Mouse (Mus musculus): Measurements from ENCODE around the gene Man1c1. TPM values are rescaled to one million over a fixed set of nuclear protein-coding genes. Genes with fewer than 3 reads are reported as not detected.

Man1c1 gene
- polyA plus RNA-seq, 1 experiment = 4.6 TPM

DNA sequence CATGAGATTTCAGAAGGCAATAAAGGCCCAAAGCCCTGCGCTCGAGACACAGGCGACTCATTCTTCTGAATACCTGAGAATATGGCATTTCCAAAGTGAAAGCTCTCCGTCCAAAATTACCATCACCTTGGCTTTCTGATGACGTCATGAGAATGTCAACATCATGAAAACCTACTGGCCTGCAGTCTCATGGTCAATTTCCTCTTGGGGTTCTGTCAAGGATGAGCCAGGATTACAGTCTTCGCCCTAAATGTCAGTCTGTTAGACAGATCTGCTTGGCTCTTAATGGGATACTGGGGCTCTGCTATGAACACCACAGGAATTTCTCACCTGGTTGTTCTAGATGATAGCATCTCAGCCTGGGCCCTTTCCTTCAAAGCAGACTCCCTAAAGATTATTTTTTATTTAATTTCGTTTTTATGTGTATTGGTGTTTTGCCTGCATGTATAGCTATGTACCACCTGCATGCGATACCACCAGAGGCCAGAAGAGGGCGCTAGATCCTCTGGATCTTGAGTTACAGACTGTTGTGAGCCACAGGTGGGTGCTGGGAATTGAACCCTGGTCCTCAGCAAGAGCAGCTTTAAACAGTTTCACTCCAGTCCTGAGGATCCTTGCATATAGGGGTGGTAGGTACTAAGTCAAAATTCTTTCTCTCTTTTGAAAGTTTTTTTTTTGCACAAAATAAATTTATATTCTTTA lies 19.3 kb downstream of the Man1c1 start:
- 86% methylated on average over 9 of the region's 9 CpGs for WGBS
- TF ChIP-seq CTCF (conservative IDR thresholded peaks at IDR 0.05; ENCODE audit: insufficient read depth, insufficient read length, low read depth, low read length) (peak; percentile 25; the same call in 1 of the 2 replicates), POLR2A (IDR thresholded peaks at IDR 0.05; ENCODE audit: low read depth, low read length) (no peak)
- DNase-seq = no peak
- Histone ChIP-seq H3K4me3 (ENCODE audit: insufficient read depth, low read depth, low read length) (no peak overlapping the region), H3K27me3 (replicated peaks; ENCODE audit: control insufficient read depth, insufficient read depth, low read length) (no peaks in the 10 kb centered on the region), H3K36me3 (ENCODE audit: control insufficient read depth, insufficient read depth, low read length) (no peaks in the 10 kb centered on the region), H3K4me1 (ENCODE audit: control insufficient read depth, insufficient read depth, low read length) (peaks cover 6% of the 10 kb centered on the region), H3K27ac (ENCODE audit: insufficient read depth, low read depth, low read length) (no peak overlapping the region)

DNA sequence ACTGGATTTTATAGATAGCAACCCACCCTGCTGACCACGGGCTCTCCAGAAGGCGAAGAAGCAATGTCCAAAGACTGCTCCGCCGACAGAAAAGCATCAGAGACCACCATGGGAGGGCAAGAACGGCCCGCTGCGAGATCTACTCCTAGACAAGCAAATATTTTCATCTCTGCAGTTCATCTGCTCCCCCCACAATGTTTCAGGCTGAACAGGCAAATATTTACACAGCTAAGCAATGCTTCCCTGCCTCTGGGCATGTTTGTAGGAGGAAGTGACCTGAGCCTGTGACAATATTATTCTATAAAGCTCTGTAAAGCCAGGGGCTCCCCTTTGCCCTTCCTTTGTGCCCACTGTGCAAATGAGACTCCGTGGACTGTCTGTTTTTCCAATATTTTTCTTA lies 20.2 kb downstream of the Man1c1 start:
- DNase-seq = no peak
- Histone ChIP-seq H3K4me3 (ENCODE audit: insufficient read depth, low read depth, low read length) (no peak overlapping the region), H3K27ac (ENCODE audit: insufficient read depth, low read depth, low read length) (no peak overlapping the region), H3K4me1 (ENCODE audit: control insufficient read depth, insufficient read depth, low read length) (peaks cover 6% of the 10 kb centered on the region), H3K36me3 (ENCODE audit: control insufficient read depth, insufficient read depth, low read length) (no peaks in the 10 kb centered on the region), H3K27me3 (replicated peaks; ENCODE audit: control insufficient read depth, insufficient read depth, low read length) (no peaks in the 10 kb centered on the region)
- WGBS = 41% methylated on average over 8 of the region's 8 CpGs
- TF ChIP-seq POLR2A (IDR thresholded peaks at IDR 0.05; ENCODE audit: low read depth, low read length) = no peak
- TF ChIP-seq CTCF (conservative IDR thresholded peaks at IDR 0.05; ENCODE audit: insufficient read depth, insufficient read length, low read depth, low read length) = no peak

DNA sequence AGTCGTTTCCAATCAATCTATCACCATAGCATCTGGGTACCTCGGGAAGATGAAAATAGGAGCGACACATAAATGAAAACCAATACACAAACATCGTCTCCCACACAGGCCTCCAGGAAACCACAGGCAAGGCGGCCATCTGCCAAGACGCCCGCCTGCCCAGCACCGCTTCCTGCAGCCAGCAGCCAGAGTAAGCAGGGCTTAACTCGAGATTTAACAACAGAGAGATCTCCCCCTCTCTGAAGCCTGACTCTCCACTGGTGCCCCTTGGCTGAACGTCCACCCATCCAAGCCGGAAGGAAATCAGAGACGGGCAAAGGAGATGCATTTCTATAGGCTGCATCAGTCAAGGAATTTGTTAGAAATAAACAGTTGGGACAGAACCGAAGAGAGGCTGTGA lies 21.1 kb downstream of the Man1c1 start:
- Histone ChIP-seq H3K4me1 (ENCODE audit: control insufficient read depth, insufficient read depth, low read length) (peaks cover 6% of the 10 kb centered on the region), H3K4me3 (ENCODE audit: insufficient read depth, low read depth, low read length) (no peak overlapping the region), H3K27me3 (replicated peaks; ENCODE audit: control insufficient read depth, insufficient read depth, low read length) (no peaks in the 10 kb centered on the region), H3K27ac (ENCODE audit: insufficient read depth, low read depth, low read length) (0 out of 2 replicates have a peak overlapping the region, but pooled peaks have one; percentile 29), H3K36me3 (ENCODE audit: control insufficient read depth, insufficient read depth, low read length) (no peaks in the 10 kb centered on the region)
- WGBS = 15% methylated on average over 13 of the region's 13 CpGs
- TF ChIP-seq CTCF (conservative IDR thresholded peaks at IDR 0.05; ENCODE audit: insufficient read depth, insufficient read length, low read depth, low read length) (no peak), POLR2A (IDR thresholded peaks at IDR 0.05; ENCODE audit: low read depth, low read length) (no peak)
- DNase-seq = peak; percentile 37

- Histone ChIP-seq H3K4me3 (ENCODE audit: insufficient read depth, low read depth, low read length) (no peak overlapping the region), H3K27me3 (replicated peaks; ENCODE audit: control insufficient read depth, insufficient read depth, low read length) (no peaks in the 10 kb centered on the region), H3K27ac (ENCODE audit: insufficient read depth, low read depth, low read length) (no peak overlapping the region), H3K4me1 (ENCODE audit: control insufficient read depth, insufficient read depth, low read length) (peaks cover 6% of the 10 kb centered on the region), H3K36me3 (ENCODE audit: control insufficient read depth, insufficient read depth, low read length) (no peaks in the 10 kb centered on the region)
- no peak for DNase-seq
- no peak for TF ChIP-seq POLR2A (IDR thresholded peaks at IDR 0.05; ENCODE audit: low read depth, low read length)
- TF ChIP-seq CTCF (conservative IDR thresholded peaks at IDR 0.05; ENCODE audit: insufficient read depth, insufficient read length, low read depth, low read length) = no peak
- 50% methylated on average over 8 of the region's 8 CpGs for WGBS
Measured at GRCm38 (mm10) chr4:134682423-134682822, 21.7 kb downstream of the Man1c1 start.

DNA sequence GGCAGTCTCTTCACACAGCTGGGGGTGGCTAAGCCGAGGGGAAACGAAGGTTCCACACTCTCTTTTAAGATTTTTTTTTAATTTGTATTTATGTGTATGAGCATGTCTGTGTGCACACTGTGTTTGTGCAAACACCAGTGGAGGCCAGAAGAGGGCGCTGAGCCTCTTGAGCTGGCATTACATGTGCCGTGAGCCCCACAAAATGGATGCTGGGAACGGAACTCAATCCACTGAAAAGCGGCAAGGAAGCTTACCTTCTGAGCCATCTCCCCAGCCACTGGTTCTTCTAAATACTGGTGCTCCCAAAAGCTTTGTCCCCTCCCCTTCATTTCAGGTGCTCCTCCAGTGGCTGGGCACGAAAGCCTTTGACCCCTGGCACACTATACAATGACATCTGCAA lies 22.3 kb downstream of the Man1c1 start:
- Histone ChIP-seq H3K4me1 (ENCODE audit: control insufficient read depth, insufficient read depth, low read length) (peaks cover 6% of the 10 kb centered on the region), H3K36me3 (ENCODE audit: control insufficient read depth, insufficient read depth, low read length) (no peaks in the 10 kb centered on the region), H3K27ac (ENCODE audit: insufficient read depth, low read depth, low read length) (no peak overlapping the region), H3K27me3 (replicated peaks; ENCODE audit: control insufficient read depth, insufficient read depth, low read length) (no peaks in the 10 kb centered on the region), H3K4me3 (ENCODE audit: insufficient read depth, low read depth, low read length) (no peak overlapping the region)
- no peak for DNase-seq
- TF ChIP-seq CTCF (conservative IDR thresholded peaks at IDR 0.05; ENCODE audit: insufficient read depth, insufficient read length, low read depth, low read length) (no peak), POLR2A (IDR thresholded peaks at IDR 0.05; ENCODE audit: low read depth, low read length) (no peak)
- whole genome bisulfite sequencing = 87% methylated on average over 7 of the region's 7 CpGs

- Histone ChIP-seq H3K27me3 (replicated peaks; ENCODE audit: control insufficient read depth, insufficient read depth, low read length) (no peaks in the 10 kb centered on the region), H3K4me1 (ENCODE audit: control insufficient read depth, insufficient read depth, low read length) (peaks cover 1% of the 10 kb centered on the region; the same call in 1 of the 2 replicates), H3K4me3 (ENCODE audit: insufficient read depth, low read depth, low read length) (no peak overlapping the region), H3K36me3 (ENCODE audit: control insufficient read depth, insufficient read depth, low read length) (no peaks in the 10 kb centered on the region), H3K27ac (ENCODE audit: insufficient read depth, low read depth, low read length) (no peak overlapping the region)
- 66% methylated on average over 17 of the region's 17 CpGs for WGBS
- no peak for TF ChIP-seq POLR2A (IDR thresholded peaks at IDR 0.05; ENCODE audit: low read depth, low read length)
- no peak for TF ChIP-seq CTCF (conservative IDR thresholded peaks at IDR 0.05; ENCODE audit: insufficient read depth, insufficient read length, low read depth, low read length)
- DNase-seq = no peak
Measured at GRCm38 (mm10) chr4:134677556-134678508, 26.3 kb downstream of the Man1c1 start.

GRCm38 (mm10) chr4:134675800-134676199 lies 28.3 kb downstream of the Man1c1 start:
- Histone ChIP-seq H3K4me3 (ENCODE audit: insufficient read depth, low read depth, low read length) (no peak overlapping the region), H3K27ac (ENCODE audit: insufficient read depth, low read depth, low read length) (no peak overlapping the region), H3K4me1 (ENCODE audit: control insufficient read depth, insufficient read depth, low read length) (no peaks in the 10 kb centered on the region), H3K36me3 (ENCODE audit: control insufficient read depth, insufficient read depth, low read length) (no peaks in the 10 kb centered on the region), H3K27me3 (replicated peaks; ENCODE audit: control insufficient read depth, insufficient read depth, low read length) (no peaks in the 10 kb centered on the region)
- WGBS = 68% methylated on average over 8 of the region's 8 CpGs
- DNase-seq = peak; percentile 42
- no peak for TF ChIP-seq POLR2A (IDR thresholded peaks at IDR 0.05; ENCODE audit: low read depth, low read length)
- TF ChIP-seq CTCF (conservative IDR thresholded peaks at IDR 0.05; ENCODE audit: insufficient read depth, insufficient read length, low read depth, low read length) = no peak

Data from kidney, adult 2 months (tissue).